Mouse (Mus musculus): Measurements from ENCODE around the gene Herc2. TPM values are rescaled to one million over a fixed set of nuclear protein-coding genes. Genes with fewer than 3 reads are reported as not detected.

The Herc2 gene
- polyA plus RNA-seq, 1 experiment from 2014 or later, result 20.6 TPM

- Histone ChIP-seq H3K36me3 (no peaks in the 10 kb centered on the region), H3K9me3 (replicated peaks) (no peaks in the 10 kb centered on the region), H3K27ac (ENCODE audit: poor library complexity, severe bottlenecking) (no peak within 1 kb of the TSS), H3K27me3 (replicated peaks) (no peaks in the 10 kb centered on the region), H3K4me2 (peak within 1 kb of the TSS; percentile 91), H3K9ac (peak within 1 kb of the TSS; percentile 89), H3K4me3 (peak within 1 kb of the TSS; percentile 91), H3K4me1 (replicated peaks) (no peaks in the 10 kb centered on the region)
- no peak for ATAC-seq (ENCODE audit: insufficient number of reproducible peaks, low FRiP score)
- 47% methylated on average over 3 of the region's 3 CpGs for WGBS
Measured at GRCm38 (mm10) chr7:56019930-56020253, 30.1 kb upstream of the Herc2 start, which contains the start of gene Nipa1. Nipa1 (minus strand) TSS chr7:56019954.

GRCm38 (mm10) chr7:56023586-56023985, 26.4 kb upstream of the Herc2 start:
- H3K27me3 ChIP-seq (replicated peaks), result no peaks in the 10 kb centered on the region
- no peak overlapping the region for H3K4me3 ChIP-seq
- H3K9ac ChIP-seq, result no peak overlapping the region
- ATAC-seq (ENCODE audit: insufficient number of reproducible peaks, low FRiP score), result no peak
- no peak overlapping the region for H3K27ac ChIP-seq (ENCODE audit: poor library complexity, severe bottlenecking)
- H3K4me1 ChIP-seq (replicated peaks), result no peaks in the 10 kb centered on the region
- no peaks in the 10 kb centered on the region for H3K9me3 ChIP-seq (replicated peaks)
- WGBS, result 87% methylated on average over 3 of the region's 3 CpGs
- H3K4me2 ChIP-seq, result no peak overlapping the region
- no peaks in the 10 kb centered on the region for H3K36me3 ChIP-seq

- Histone ChIP-seq H3K4me1 (replicated peaks) (no peaks in the 10 kb centered on the region), H3K27ac (ENCODE audit: poor library complexity, severe bottlenecking) (no peak overlapping the region), H3K36me3 (no peaks in the 10 kb centered on the region), H3K4me3 (no peak overlapping the region), H3K4me2 (no peak overlapping the region), H3K27me3 (replicated peaks) (no peaks in the 10 kb centered on the region), H3K9ac (no peak overlapping the region), H3K9me3 (replicated peaks) (no peaks in the 10 kb centered on the region; the same call in 1 of the 2 replicates)
- WGBS, result 11% methylated on average over 5 of the region's 5 CpGs
- ATAC-seq (ENCODE audit: insufficient number of reproducible peaks, low FRiP score), result no peak
Measured at GRCm38 (mm10) chr7:56042353-56042752, 7.6 kb upstream of the Herc2 start.

- Histone ChIP-seq H3K36me3 (no peaks in the 10 kb centered on the region), H3K4me1 (replicated peaks) (no peaks in the 10 kb centered on the region), H3K27me3 (replicated peaks) (no peaks in the 10 kb centered on the region), H3K4me2 (no peak overlapping the region), H3K4me3 (no peak overlapping the region), H3K27ac (ENCODE audit: poor library complexity, severe bottlenecking) (no peak overlapping the region), H3K9me3 (replicated peaks) (no peaks in the 10 kb centered on the region), H3K9ac (no peak overlapping the region)
- ATAC-seq (ENCODE audit: insufficient number of reproducible peaks, low FRiP score), result no peak
- WGBS, result 56% methylated on average over 4 of the region's 4 CpGs
Measured at GRCm38 (mm10) chr7:56043577-56044266, 6.3 kb upstream of the Herc2 start.

- ATAC-seq (ENCODE audit: insufficient number of reproducible peaks, low FRiP score), result no peak
- 71% methylated on average over 3 of the region's 3 CpGs for WGBS
- Histone ChIP-seq H3K27me3 (replicated peaks) (no peaks in the 10 kb centered on the region), H3K36me3 (no peaks in the 10 kb centered on the region), H3K27ac (ENCODE audit: poor library complexity, severe bottlenecking) (no peak overlapping the region), H3K4me1 (replicated peaks) (peaks cover 4% of the 10 kb centered on the region; the same call in 1 of the 2 replicates), H3K9ac (no peak overlapping the region), H3K4me2 (no peak overlapping the region), H3K4me3 (no peak overlapping the region), H3K9me3 (replicated peaks) (no peaks in the 10 kb centered on the region)
Measured at GRCm38 (mm10) chr7:56044267-56044629, 5.7 kb upstream of the Herc2 start.

- Histone ChIP-seq H3K36me3 (no peaks in the 10 kb centered on the region), H3K4me1 (replicated peaks) (peaks cover 11% of the 10 kb centered on the region), H3K9me3 (replicated peaks) (no peaks in the 10 kb centered on the region), H3K4me3 (no peak overlapping the region), H3K27me3 (replicated peaks) (no peaks in the 10 kb centered on the region), H3K27ac (ENCODE audit: poor library complexity, severe bottlenecking) (no peak overlapping the region), H3K4me2 (no peak overlapping the region), H3K9ac (no peak overlapping the region)
- WGBS, result 67% methylated on average over 1 of the region's 1 CpGs
- ATAC-seq (ENCODE audit: insufficient number of reproducible peaks, low FRiP score), result no peak
Measured at GRCm38 (mm10) chr7:56047178-56047577, 2.8 kb upstream of the Herc2 start.

- H3K27ac ChIP-seq (ENCODE audit: poor library complexity, severe bottlenecking), result peak overlapping the region; percentile 92
- H3K9me3 ChIP-seq (replicated peaks), result no peaks in the 10 kb centered on the region
- no peaks in the 10 kb centered on the region for H3K27me3 ChIP-seq (replicated peaks)
- peak overlapping the region; percentile 91 for H3K9ac ChIP-seq
- H3K4me1 ChIP-seq (replicated peaks), result peaks cover 14% of the 10 kb centered on the region
- ATAC-seq (ENCODE audit: insufficient number of reproducible peaks, low FRiP score), result peak; percentile 22
- H3K4me2 ChIP-seq, result peak overlapping the region; percentile 86
- under 1% methylated on average over 18 of the region's 18 CpGs for WGBS
- H3K4me3 ChIP-seq, result peak overlapping the region; percentile 94
- peaks cover 8% of the 10 kb centered on the region for H3K36me3 ChIP-seq
Measured at GRCm38 (mm10) chr7:56050487-56050911, 503 bp downstream of the Herc2 start.

- Histone ChIP-seq H3K9ac (no peak overlapping the region), H3K27ac (ENCODE audit: poor library complexity, severe bottlenecking) (no peak overlapping the region), H3K9me3 (replicated peaks) (no peaks in the 10 kb centered on the region), H3K27me3 (replicated peaks) (no peaks in the 10 kb centered on the region), H3K4me1 (replicated peaks) (peaks cover 14% of the 10 kb centered on the region), H3K4me3 (no peak overlapping the region), H3K4me2 (no peak overlapping the region), H3K36me3 (peaks cover 22% of the 10 kb centered on the region)
- no peak for ATAC-seq (ENCODE audit: insufficient number of reproducible peaks, low FRiP score)
Measured at GRCm38 (mm10) chr7:56052996-56053395, 3.0 kb downstream of the Herc2 start.

- no peak overlapping the region for H3K9ac ChIP-seq
- H3K4me2 ChIP-seq, result no peak overlapping the region
- peaks cover 22% of the 10 kb centered on the region for H3K36me3 ChIP-seq
- H3K4me1 ChIP-seq (replicated peaks), result peaks cover 9% of the 10 kb centered on the region
- no peaks in the 10 kb centered on the region for H3K9me3 ChIP-seq (replicated peaks)
- 81% methylated on average over 3 of the region's 3 CpGs for WGBS
- no peak for ATAC-seq (ENCODE audit: insufficient number of reproducible peaks, low FRiP score)
- H3K4me3 ChIP-seq, result no peak overlapping the region
- no peak overlapping the region for H3K27ac ChIP-seq (ENCODE audit: poor library complexity, severe bottlenecking)
- no peaks in the 10 kb centered on the region for H3K27me3 ChIP-seq (replicated peaks)
Measured at GRCm38 (mm10) chr7:56055338-56055737, 5.3 kb downstream of the Herc2 start.

- no peak overlapping the region for H3K4me2 ChIP-seq
- H3K27me3 ChIP-seq (replicated peaks), result no peaks in the 10 kb centered on the region
- no peak overlapping the region for H3K27ac ChIP-seq (ENCODE audit: poor library complexity, severe bottlenecking)
- H3K4me1 ChIP-seq (replicated peaks), result no peaks in the 10 kb centered on the region; the same call in 1 of the 2 replicates
- H3K36me3 ChIP-seq, result peaks cover 13% of the 10 kb centered on the region
- H3K9ac ChIP-seq, result no peak overlapping the region
- 97% methylated on average over 1 of the region's 1 CpGs for WGBS
- ATAC-seq (ENCODE audit: insufficient number of reproducible peaks, low FRiP score), result no peak
- no peak overlapping the region for H3K4me3 ChIP-seq
- H3K9me3 ChIP-seq (replicated peaks), result no peaks in the 10 kb centered on the region
Measured at GRCm38 (mm10) chr7:56064876-56065275, 14.9 kb downstream of the Herc2 start.

GRCm38 (mm10) chr7:56066136-56066535, 16.1 kb downstream of the Herc2 start:
- ATAC-seq (ENCODE audit: insufficient number of reproducible peaks, low FRiP score), result 0 out of 2 replicates have a peak, but pooled peaks have one; percentile 57

GRCm38 (mm10) chr7:56066634-56067033, 16.6 kb downstream of the Herc2 start:
- no peaks in the 10 kb centered on the region for H3K9me3 ChIP-seq (replicated peaks)
- no peak for ATAC-seq (ENCODE audit: insufficient number of reproducible peaks, low FRiP score)
- H3K9ac ChIP-seq, result no peak overlapping the region
- peaks cover 9% of the 10 kb centered on the region for H3K36me3 ChIP-seq
- no peaks in the 10 kb centered on the region for H3K27me3 ChIP-seq (replicated peaks)
- no peak overlapping the region for H3K27ac ChIP-seq (ENCODE audit: poor library complexity, severe bottlenecking)
- WGBS, result 95% methylated on average over 1 of the region's 1 CpGs
- H3K4me2 ChIP-seq, result no peak overlapping the region
- H3K4me3 ChIP-seq, result no peak overlapping the region
- H3K4me1 ChIP-seq (replicated peaks), result no peaks in the 10 kb centered on the region; the same call in 1 of the 2 replicates

More at GRCm38 (mm10) chr7:56066136-56066535, 16.1 kb downstream of the Herc2 start:
- no peak overlapping the region for H3K9ac ChIP-seq
- WGBS, result 50% methylated on average over 2 of the region's 2 CpGs
- H3K36me3 ChIP-seq, result peaks cover 10% of the 10 kb centered on the region
- H3K4me2 ChIP-seq, result no peak overlapping the region
- no peaks in the 10 kb centered on the region for H3K27me3 ChIP-seq (replicated peaks)
- H3K9me3 ChIP-seq (replicated peaks), result no peaks in the 10 kb centered on the region
- no peaks in the 10 kb centered on the region; the same call in 1 of the 2 replicates for H3K4me1 ChIP-seq (replicated peaks)
- H3K27ac ChIP-seq (ENCODE audit: poor library complexity, severe bottlenecking), result no peak overlapping the region
- H3K4me3 ChIP-seq, result no peak overlapping the region
